Mouse (Mus musculus) adrenal gland, postnatal 4 days (tissue): ENCODE measurements around the gene Glt8d1. TPM values are rescaled to one million over a fixed set of nuclear protein-coding genes. Genes with fewer than 3 reads are reported as not detected.

Experiments
- DNase-seq, 2 experiments: peaks; one replicate each; pipeline ENCODE4 v3.0.0; 2021 to 2022; ENCODE audit warnings: low spot score in 2 of 2, mixed read lengths in 2 of 2
- long read RNA-seq, 2 experiments: library from polyadenylated mRNA; stranded (forward); transcript quantifications; one replicate each; pipeline ENCODE4 v2.0.0; 2021
- total RNA-seq, 2 experiments: library from RNA; stranded (reverse); gene quantifications; 2 replicates each; pipeline ENCODE4 v1.2.3; 2021

Glt8d1 gene
- total RNA-seq = 10 to 100 TPM; 66.0 to 67.0 TPM
- long read RNA-seq, experiment 1, transcript Glt8d1-202 (10 exons, 1,498 nt) = minor isoform, 17 of 62 reads
- long read RNA-seq, experiment 1, transcript Glt8d1-201 (10 exons, 2,018 nt) = major isoform, 18 of 62 reads
- long read RNA-seq, experiment 1, partial matches to known transcripts = 1 of 62 reads
- long read RNA-seq, experiment 1, other reads (novel, unspliced or antisense) = 24 of 62 reads
- long read RNA-seq, experiment 2, transcript Glt8d1-201 (10 exons, 2,018 nt) = major isoform, 45 of 101 reads
- long read RNA-seq, experiment 2, transcript Glt8d1-202 (10 exons, 1,498 nt) = minor isoform, 21 of 101 reads
- long read RNA-seq, experiment 2, partial matches to known transcripts = 4 of 101 reads
- long read RNA-seq, experiment 2, other reads (novel, unspliced or antisense) = 30 of 101 reads

GRCm38 (mm10) chr14:31001307-31002205, at the start of gene Glt8d1, which contains the start of gene Spcs1:
TSS of gene Glt8d1 (plus strand) at chr14:31001400.
TSS of gene Spcs1 (minus strand) at chr14:31001672.
- DNase-seq = peak; percentile 70 to 79

DNA sequence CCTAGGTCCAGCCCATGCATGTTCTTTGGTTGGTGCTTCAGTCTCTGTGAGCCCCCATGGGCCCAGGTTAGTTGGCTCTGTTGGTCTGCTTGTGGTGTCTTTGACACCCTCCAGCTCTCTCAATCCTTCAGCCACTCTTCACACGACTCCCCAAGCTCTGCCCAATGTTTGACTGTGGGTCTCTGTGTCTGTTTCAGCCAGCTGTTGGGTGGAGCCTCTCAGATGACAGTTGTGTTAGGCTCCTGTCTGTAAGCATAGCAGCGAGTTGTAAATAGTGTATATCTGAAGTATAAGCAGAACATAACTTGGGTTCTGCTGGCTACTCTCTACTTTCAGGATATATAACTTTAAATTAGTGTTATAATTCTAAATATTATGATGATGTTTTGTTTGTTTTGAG, 42.7 kb upstream of the Glt8d1 start:
- DNase-seq = no peak

DNA sequence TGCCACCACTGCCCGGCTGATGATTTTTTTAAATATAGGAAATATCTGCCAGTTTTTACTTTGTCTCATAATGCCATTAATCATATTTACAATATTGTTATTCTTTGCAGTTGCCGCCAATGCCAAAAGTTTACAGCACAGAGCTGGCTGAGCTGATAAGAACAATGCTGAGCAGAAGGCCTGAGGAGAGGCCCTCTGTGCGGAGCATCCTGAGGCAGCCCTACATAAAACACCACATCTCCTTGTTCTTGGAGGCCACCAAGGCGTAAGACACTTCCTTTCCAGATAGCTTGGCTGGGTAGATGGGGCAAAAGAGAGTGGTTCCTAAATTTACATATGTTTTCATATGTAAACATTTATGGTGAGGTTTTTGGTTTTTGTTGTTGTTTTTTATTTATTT, 42.2 kb upstream of the Glt8d1 start:
- DNase-seq = no peak

GRCm38 (mm10) chr14:30960366-30960765, 40.8 kb upstream of the Glt8d1 start:
- DNase-seq = no peak

GRCm38 (mm10) chr14:30974204-30974603, 27.0 kb upstream of the Glt8d1 start:
- no peak for DNase-seq

GRCm38 (mm10) chr14:30976222-30976621, 25.0 kb upstream of the Glt8d1 start:
- DNase-seq = no peak

GRCm38 (mm10) chr14:30996417-30996816, 4.8 kb upstream of the Glt8d1 start:
- no peak for DNase-seq

DNA sequence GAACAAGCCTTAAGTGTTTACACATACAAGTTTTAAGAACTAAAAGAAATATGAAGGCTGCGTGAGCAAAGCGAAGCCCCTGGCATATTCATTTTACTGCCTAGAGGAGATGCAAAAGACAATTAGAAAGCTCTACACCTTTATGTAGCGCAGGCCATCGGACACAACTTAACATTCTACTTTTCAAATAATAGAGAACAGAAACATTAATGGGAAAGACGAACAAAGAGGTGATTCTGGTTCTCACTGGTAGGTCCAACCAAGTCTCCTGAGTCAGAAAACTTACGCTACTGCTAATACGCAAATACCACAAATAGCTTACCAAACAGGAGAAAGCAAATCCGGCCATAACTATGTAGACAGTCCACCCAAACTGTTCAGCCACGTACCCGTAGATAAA, 844 bp upstream of the Glt8d1 start:
- DNase-seq = no peak

DNA sequence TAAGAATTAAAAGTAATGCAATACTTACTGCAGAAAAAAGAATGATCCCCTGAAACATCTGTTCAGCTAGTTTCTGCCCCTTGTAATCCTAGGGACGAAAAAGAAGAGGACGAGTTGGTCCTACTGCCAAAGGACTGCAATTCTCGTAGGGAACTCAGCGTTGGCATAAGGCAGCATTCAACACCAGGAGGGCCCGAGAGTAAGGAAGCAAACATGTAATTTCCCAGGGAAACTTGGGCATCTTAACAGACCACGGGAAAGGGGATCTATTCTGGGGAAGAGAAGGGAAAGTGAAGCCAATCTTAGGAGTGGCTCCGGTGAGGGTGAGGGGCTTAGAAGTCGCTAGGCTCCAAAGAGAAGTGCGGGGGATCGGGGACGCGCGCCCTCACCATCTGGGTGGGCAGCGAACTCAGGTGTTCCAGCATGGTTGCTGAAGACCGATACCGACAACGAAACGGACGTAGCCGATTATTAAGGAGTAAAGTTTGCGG, 339 bp upstream of the Glt8d1 start:
- DNase-seq = no peak

GRCm38 (mm10) chr14:31004527-31004926, 3.3 kb downstream of the Glt8d1 start:
- no peak for DNase-seq

- no peak for DNase-seq
Observed at GRCm38 (mm10) chr14:31006779-31007178, 5.6 kb downstream of the Glt8d1 start.

DNA sequence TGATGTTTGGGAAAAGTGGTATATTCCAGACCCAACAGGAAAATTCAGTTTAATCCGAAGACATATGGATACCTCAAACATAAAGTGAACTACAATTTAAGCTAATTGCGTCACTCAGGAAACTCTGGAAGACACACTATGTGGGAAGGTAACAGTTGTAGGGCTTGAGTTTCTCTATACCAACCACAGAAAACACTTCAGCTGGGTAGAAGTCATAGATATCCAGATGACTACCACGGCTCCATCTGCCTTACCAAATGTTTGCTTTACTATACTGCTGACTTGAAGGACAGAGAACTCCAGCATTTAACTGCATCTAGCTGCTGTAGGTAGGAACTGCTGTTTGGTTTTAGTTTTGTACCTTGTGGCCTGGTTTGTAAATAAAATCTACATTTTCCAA, 10.4 kb downstream of the Glt8d1 start:
- DNase-seq = no peak

- no peak for DNase-seq
Observed at GRCm38 (mm10) chr14:31013928-31014327, 12.7 kb downstream of the Glt8d1 start.

- DNase-seq = no peak
Observed at GRCm38 (mm10) chr14:31016063-31016462, 14.9 kb downstream of the Glt8d1 start.

GRCm38 (mm10) chr14:31017854-31018253, 16.7 kb downstream of the Glt8d1 start:
- no peak for DNase-seq

- peak; percentile 93 to 95 for DNase-seq
Observed at GRCm38 (mm10) chr14:31018860-31019291, 17.7 kb downstream of the Glt8d1 start, which contains the start of the genes Pbrm1 and Gnl3. TSS of gene Pbrm1 (plus strand) at chr14:31019138. TSS of gene Gnl3 (minus strand) at chr14:31019152.

GRCm38 (mm10) chr14:31019331-31020205, 18.4 kb downstream of the Glt8d1 start:
- DNase-seq = peak in 1 of 2 experiments; percentile 44

- no peak for DNase-seq
Observed at GRCm38 (mm10) chr14:31022579-31022978, 21.4 kb downstream of the Glt8d1 start.

GRCm38 (mm10) chr14:31025785-31026184, 24.6 kb downstream of the Glt8d1 start:
- no peak for DNase-seq

- no peak for DNase-seq
Observed at GRCm38 (mm10) chr14:31045296-31045695, 44.1 kb downstream of the Glt8d1 start.

DNA sequence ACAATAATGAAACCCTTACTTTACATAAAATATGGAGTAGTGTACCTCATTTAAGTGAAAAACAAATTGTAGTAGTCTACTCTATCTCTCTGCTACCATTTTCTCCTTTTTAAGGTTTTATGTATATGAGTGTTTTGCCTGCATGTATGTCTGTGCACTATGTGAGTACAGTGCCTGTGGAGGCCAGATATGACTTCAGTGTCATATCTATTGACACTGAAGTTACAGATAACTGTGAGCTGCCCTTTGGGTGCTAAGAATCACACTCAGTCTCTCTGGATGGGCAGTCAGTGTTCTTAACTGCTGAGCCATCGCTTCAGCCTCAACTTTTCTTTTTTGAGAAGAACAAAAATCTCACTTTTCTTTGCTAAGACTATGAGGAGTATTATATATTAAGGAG, 44.6 kb downstream of the Glt8d1 start:
- DNase-seq = no peak
